Mouse (Mus musculus) embryonic fibroblast, embryonic 13.5 days (primary cell): ENCODE results near the gene Crybg1. TPM values are rescaled to one million over a fixed set of nuclear protein-coding genes. Genes with fewer than 3 reads are reported as not detected.

Experiments used
- H3K27ac ChIP-seq: 2 replicates; pipeline ENCODE4 v1.5.1; 2012; ENCODE audit warnings: low read length, control low read depth, inconsistent platforms; ENCODE audit not compliant: insufficient read depth
- H3K4me1 ChIP-seq: 2 replicates; pipeline ENCODE4 v1.6.1; 2011; ENCODE audit warnings: low read length; ENCODE audit not compliant: control insufficient read depth, insufficient read depth
- H3K4me3 ChIP-seq: 2 replicates; pipeline ENCODE4 v1.5.1; 2011; ENCODE audit warnings: mild to moderate bottlenecking, control low read depth, low read length; ENCODE audit not compliant: insufficient read depth
- CTCF ChIP-seq: IDR thresholded peaks from 2 replicates; pipeline ENCODE4 v1.5.1; 2011; ENCODE audit warnings: mild to moderate bottlenecking, control low read depth, low read length, moderate library complexity, borderline replicate concordance; ENCODE audit not compliant: insufficient read depth
- POLR2A ChIP-seq: IDR thresholded peaks from 2 replicates; pipeline ENCODE4 v1.6.1; 2011; ENCODE audit warnings: low read depth, mild to moderate bottlenecking, control low read depth, low read length, moderate library complexity
- polyA plus RNA-seq: library from polyadenylated mRNA; stranded (reverse); fragments of >200 nt; gene quantifications from 2 replicates; pipeline ENCODE4 v1.2.4, GENCODE M21; 2011; ENCODE audit warnings: low read depth; ENCODE audit not compliant: missing spikeins, insufficient read length

Crybg1 gene
- polyA plus RNA-seq, 1 experiment, result 0.65 TPM

- Histone ChIP-seq H3K4me1 (peaks cover 2% of the 10 kb centered on the region; the same call in 1 of the 2 replicates), H3K4me3 (no peak overlapping the region), H3K27ac (no peak overlapping the region)
- TF ChIP-seq POLR2A, result no peak
- no peak for TF ChIP-seq CTCF
Measured at GRCm38 (mm10) chr10:44110460-44110859, 38.2 kb downstream of the Crybg1 start.

GRCm38 (mm10) chr10:44094794-44095193 is 53.9 kb downstream of the Crybg1 start:
- TF ChIP-seq POLR2A, result no peak
- TF ChIP-seq CTCF, result no peak
- no peak overlapping the region for H3K4me3 ChIP-seq
- no peak overlapping the region for H3K27ac ChIP-seq
- peaks cover 6% of the 10 kb centered on the region; the same call in 1 of the 2 replicates for H3K4me1 ChIP-seq

DNA sequence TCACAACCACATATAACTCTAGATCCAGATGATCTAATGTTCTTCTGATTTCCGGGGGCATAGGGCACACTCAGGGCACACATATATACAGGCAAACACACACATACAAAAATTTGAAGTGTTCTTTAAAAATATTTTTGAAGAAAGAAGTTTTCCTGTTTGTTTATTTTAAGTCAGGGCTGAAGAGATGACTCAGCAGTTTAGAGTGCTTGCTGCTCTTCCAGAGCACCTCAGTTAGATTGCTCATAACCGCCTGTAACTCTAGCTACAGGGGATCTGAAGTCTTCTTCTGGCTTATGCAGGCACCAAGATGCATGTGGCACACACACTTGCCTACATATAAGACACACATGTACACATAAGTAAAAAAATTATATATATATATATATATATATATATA is 56.9 kb downstream of the Crybg1 start:
- TF ChIP-seq CTCF, result no peak
- TF ChIP-seq POLR2A, result no peak
- Histone ChIP-seq H3K27ac (no peak overlapping the region), H3K4me3 (no peak overlapping the region), H3K4me1 (peaks cover 6% of the 10 kb centered on the region; the same call in 1 of the 2 replicates)

- H3K27ac ChIP-seq, result no peak overlapping the region
- H3K4me1 ChIP-seq, result peaks cover 3% of the 10 kb centered on the region
- no peak overlapping the region for H3K4me3 ChIP-seq
- TF ChIP-seq POLR2A (no peak), CTCF (no peak)
Measured at GRCm38 (mm10) chr10:44080351-44080750, 68.3 kb downstream of the Crybg1 start.

DNA sequence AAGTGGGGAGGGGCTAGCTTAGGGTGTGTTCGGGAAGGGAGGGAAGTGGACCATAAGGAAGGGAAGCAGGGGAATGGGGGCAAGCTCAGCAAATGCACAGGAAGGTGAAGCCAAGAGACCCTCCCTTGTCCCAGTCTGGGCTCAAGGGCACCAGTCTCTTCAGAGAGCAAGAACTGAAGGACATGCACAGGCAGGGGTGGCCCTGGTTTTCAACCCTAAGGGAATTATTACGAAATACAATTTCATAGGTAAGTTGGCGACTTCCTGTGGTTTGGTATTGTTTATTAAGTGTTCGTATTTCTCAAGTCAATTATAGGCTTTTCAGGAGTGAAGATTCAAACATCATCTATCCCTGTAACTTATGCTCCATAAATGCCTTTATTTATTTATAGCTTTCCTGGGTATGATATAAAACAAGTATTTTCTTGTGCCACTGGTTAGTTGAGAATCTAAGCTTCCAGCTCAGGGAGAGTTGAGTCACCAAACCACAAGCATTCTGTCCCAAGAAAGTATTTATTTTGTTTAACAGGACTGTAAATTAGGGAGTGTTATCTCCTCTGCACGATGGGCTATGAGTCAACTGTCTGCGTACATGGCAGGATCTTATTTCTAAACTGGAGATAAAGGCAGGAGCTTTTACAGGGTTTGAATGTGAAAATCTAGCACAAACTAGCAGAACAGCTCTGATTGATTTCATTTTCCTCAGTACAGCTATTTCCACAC is 69.7 kb downstream of the Crybg1 start:
- Histone ChIP-seq H3K4me1 (peaks cover 3% of the 10 kb centered on the region), H3K4me3 (no peak overlapping the region), H3K27ac (peak overlapping the region; percentile 42)
- TF ChIP-seq CTCF (no peak), POLR2A (no peak)

- Histone ChIP-seq H3K27ac (no peak overlapping the region), H3K4me1 (no peaks in the 10 kb centered on the region), H3K4me3 (no peak overlapping the region)
- peak; percentile 59; the same call in 1 of the 2 replicates for TF ChIP-seq CTCF
- TF ChIP-seq POLR2A, result no peak
Measured at GRCm38 (mm10) chr10:44071095-44071494, 77.6 kb downstream of the Crybg1 start.

DNA sequence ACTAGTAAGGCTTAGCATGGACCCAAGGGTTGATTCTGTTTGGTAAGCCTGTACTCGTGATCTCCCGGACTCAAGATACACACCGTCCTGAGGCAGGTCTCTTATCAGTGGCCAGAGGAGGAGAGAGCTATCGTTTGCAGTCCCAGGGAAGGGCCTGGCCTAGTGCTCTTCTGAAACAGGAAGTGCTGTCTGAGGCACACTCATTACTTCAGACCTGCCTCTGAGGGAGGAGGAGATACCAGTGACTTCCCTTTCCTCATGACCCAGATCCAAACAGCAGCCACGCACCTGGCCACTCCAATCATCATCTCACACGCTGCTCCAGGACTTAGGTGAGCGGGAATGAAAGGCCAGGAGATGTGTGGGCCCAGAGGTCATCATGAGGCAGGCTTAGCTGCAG is 79.5 kb downstream of the Crybg1 start:
- no peak overlapping the region for H3K27ac ChIP-seq
- TF ChIP-seq CTCF (no peak), POLR2A (no peak)
- H3K4me1 ChIP-seq, result no peaks in the 10 kb centered on the region
- H3K4me3 ChIP-seq, result no peak overlapping the region

GRCm38 (mm10) chr10:44065848-44066360 is 82.7 kb downstream of the Crybg1 start:
- Histone ChIP-seq H3K4me1 (no peaks in the 10 kb centered on the region), H3K4me3 (no peak overlapping the region)
- TF ChIP-seq CTCF (no peak), POLR2A (no peak)

GRCm38 (mm10) chr10:44062981-44063380 is 85.7 kb downstream of the Crybg1 start:
- H3K27ac ChIP-seq, result no peak overlapping the region
- no peak overlapping the region for H3K4me3 ChIP-seq
- H3K4me1 ChIP-seq, result no peaks in the 10 kb centered on the region
- no peak for TF ChIP-seq POLR2A
- TF ChIP-seq CTCF, result no peak

More at GRCm38 (mm10) chr10:44065848-44066360, 82.7 kb downstream of the Crybg1 start:
- no peak overlapping the region for H3K27ac ChIP-seq

DNA sequence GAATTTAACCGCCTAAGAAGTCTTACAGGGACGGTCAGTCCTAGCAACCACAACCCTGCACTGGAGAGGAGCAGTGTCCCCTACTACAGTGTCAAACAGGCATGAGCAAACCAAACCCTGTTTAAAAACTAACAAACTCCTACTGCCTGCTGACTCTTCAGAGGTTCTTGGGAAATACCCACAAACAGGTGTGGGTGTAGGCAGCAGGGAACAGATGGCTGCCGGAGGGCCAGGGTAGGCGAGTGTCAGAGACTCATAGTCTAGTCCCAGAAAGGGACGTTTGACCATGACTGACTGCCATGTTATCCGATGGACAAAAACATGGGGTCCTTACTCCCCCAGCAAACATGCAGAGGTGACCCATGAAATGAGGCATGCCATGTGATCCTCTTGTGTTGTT is 97.7 kb downstream of the Crybg1 start:
- Histone ChIP-seq H3K27ac (no peak overlapping the region), H3K4me1 (no peaks in the 10 kb centered on the region), H3K4me3 (no peak overlapping the region)
- TF ChIP-seq POLR2A (no peak), CTCF (no peak)

DNA sequence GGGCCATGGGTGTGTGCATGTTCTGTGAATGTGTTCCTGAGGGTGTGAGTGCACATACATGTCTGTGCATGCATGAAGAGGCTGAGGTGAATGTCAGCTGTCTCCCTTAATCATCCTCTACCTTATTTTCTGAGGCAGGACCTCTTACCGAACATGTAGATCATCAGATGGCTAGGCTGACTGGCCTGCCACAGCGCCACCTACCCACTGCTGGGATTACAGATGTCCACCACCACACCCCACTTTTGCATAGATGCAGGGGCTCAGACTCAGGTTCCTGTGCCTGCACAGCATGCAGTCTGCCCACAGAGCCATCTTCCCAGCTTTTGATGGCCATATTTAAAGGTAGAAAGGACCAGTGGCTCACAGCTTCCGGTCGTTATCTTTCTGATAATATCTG is 103.9 kb downstream of the Crybg1 start:
- TF ChIP-seq POLR2A (no peak), CTCF (no peak)
- peaks cover 8% of the 10 kb centered on the region for H3K4me1 ChIP-seq
- H3K4me3 ChIP-seq, result no peak overlapping the region
- no peak overlapping the region for H3K27ac ChIP-seq
